Mouse (Mus musculus) olfactory bulb, adult 2 months (tissue): ENCODE data around the gene Dip2c.

Experiments
- CTCF ChIP-seq: fragments of 200-500 bp; IDR thresholded peaks from 2 replicates; pipeline ENCODE4 v1.5.1; 2012; ENCODE audit warnings: low read depth, mild to moderate bottlenecking, low read length, moderate library complexity; ENCODE audit not compliant: insufficient read depth
- POLR2A ChIP-seq: fragments of 200-500 bp; IDR thresholded peaks from 2 replicates; pipeline ENCODE4 v1.6.1; 2012; ENCODE audit warnings: mild to moderate bottlenecking, low read depth, low read length, moderate library complexity; ENCODE audit not compliant: insufficient read depth

GRCm38 (mm10) chr13:9650580-9650979 lies 374.3 kb downstream of the Dip2c start:
- TF ChIP-seq POLR2A (no peak), CTCF (no peak)
